Mouse (Mus musculus) forebrain, embryonic 11.5 days (tissue): ENCODE results near the gene Gadd45b. TPM values are rescaled to one million over a fixed set of nuclear protein-coding genes. Genes with fewer than 3 reads are reported as not detected.
A peak's percentile ranks its signal among the peaks of the same experiment; 100 is the strongest.

Experiments
- ATAC-seq: fragments of 200-750 bp; cut with Nextera tagmentation; replicated peaks from 2 replicates; pipeline ENCODE4 v1.8.0; 2017; ENCODE audit warnings: moderate TSS enrichment; ENCODE audit not compliant: low FRiP score
- DNase-seq: peaks from one replicate; pipeline ENCODE4 v3.0.0-alpha.2; 2017; ENCODE audit warnings: low spot score
- H3K27ac ChIP-seq: fragments of 300-500 bp; sonication (generic); 2 replicates; pipeline ENCODE4 v1.5.1; 2014; ENCODE audit warnings: low read depth, low read length
- H3K27me3 ChIP-seq: fragments of 300-500 bp; sonication (generic); 2 replicates; pipeline ENCODE4 v1.6.1; 2014; ENCODE audit warnings: mild to moderate bottlenecking, low read length, mixed read lengths; ENCODE audit not compliant: control insufficient read depth, insufficient read depth
- H3K36me3 ChIP-seq: fragments of 300-500 bp; sonication (generic); 2 replicates; pipeline ENCODE4 v1.6.1; 2014; ENCODE audit warnings: mild to moderate bottlenecking, low read length, moderate library complexity, mixed read lengths; ENCODE audit not compliant: control insufficient read depth, insufficient read depth
- H3K4me1 ChIP-seq: fragments of 300-500 bp; sonication (generic); replicated peaks from 2 replicates; pipeline ENCODE4 v1.6.1; 2014; ENCODE audit warnings: low read length, mixed read lengths; ENCODE audit not compliant: control insufficient read depth, insufficient read depth
- H3K4me2 ChIP-seq: fragments of 300-500 bp; sonication (generic); 2 replicates; pipeline ENCODE4 v1.6.1; 2014; ENCODE audit warnings: low read depth, mild to moderate bottlenecking, low read length, moderate library complexity, mixed read lengths; ENCODE audit not compliant: severe bottlenecking
- H3K4me3 ChIP-seq: fragments of 300-500 bp; sonication (generic); 2 replicates; pipeline ENCODE4 v1.5.1; 2014; ENCODE audit warnings: low read depth, low read length
- H3K9ac ChIP-seq: fragments of 300-500 bp; sonication (generic); 2 replicates; pipeline ENCODE4 v1.6.1; 2014; ENCODE audit warnings: low read length
- H3K9me3 ChIP-seq: fragments of 300-500 bp; sonication (generic); 2 replicates; pipeline ENCODE4 v1.6.1; 2016; ENCODE audit warnings: low read length, mixed read lengths; ENCODE audit not compliant: control insufficient read depth
- WGBS: fragments of 180-500 bp; shearing (Covaris S2); extraction: QIAGEN DNeasy Blood & Tissue Kit; methylation state at CpG from one replicate; pipeline ENCODE4 v1.1.7; 2014; 5-methylcytosine and 5-hydroxymethylcytosine counted together
- polyA plus RNA-seq: library from polyadenylated mRNA; unstranded; fragments of >200 nt; fragmentation: Nextera tagmentation; extraction: Ambion mirVana; gene quantifications from 2 replicates; pipeline ENCODE4 v1.2.1, GENCODE M21; 2014

The Gadd45b gene
- polyA plus RNA-seq, 1 experiment from 2014 or later: 10.7 TPM

DNA sequence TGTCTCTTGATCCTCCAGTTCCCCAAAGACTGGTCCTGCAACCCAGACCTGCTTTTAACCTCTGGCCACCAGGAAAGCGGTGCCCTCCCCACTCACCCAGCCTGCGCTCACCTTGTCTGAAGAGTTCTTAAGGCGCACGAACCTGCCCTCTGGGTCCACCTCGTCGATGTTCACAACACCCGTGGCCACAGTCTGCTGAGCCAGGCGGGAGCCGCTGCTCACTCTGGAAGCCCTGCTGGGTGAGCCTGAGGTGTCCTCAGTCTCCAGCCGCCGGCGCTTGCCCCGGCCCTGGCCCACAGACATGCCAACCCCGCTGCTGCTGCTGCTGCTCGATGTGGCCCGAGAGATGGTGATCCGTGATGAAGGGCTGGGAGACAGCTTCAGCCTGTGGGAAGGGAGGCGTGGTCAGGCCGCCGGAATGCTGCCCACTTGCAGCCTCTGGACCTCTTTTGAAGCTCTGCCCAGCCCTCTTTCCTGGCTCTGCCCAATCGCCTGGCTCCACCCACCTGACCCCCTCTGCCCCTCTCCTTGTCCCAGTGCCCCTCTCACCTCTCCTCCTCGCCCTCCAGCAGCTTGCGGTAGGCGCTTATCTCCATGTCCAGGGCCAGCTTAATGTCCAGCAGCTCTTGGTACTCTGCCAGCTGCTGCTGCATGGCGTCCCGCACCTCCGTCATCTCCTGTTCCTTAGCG, 25.7 kb upstream of the Gadd45b start:
- H3K4me3 ChIP-seq: no peak overlapping the region
- WGBS: 89% methylated on average over 28 of the region's 28 CpGs
- no peak overlapping the region for H3K4me2 ChIP-seq
- H3K9me3 ChIP-seq: no peaks in the 10 kb centered on the region
- peak; percentile 48 for DNase-seq
- no peak overlapping the region for H3K9ac ChIP-seq
- H3K27ac ChIP-seq: no peak overlapping the region
- H3K27me3 ChIP-seq: no peaks in the 10 kb centered on the region
- H3K4me1 ChIP-seq: peaks cover 8% of the 10 kb centered on the region
- H3K36me3 ChIP-seq: peaks cover 12% of the 10 kb centered on the region
- no peak for ATAC-seq

GRCm38 (mm10) chr10:80904709-80905108, 25.2 kb upstream of the Gadd45b start:
- Histone ChIP-seq H3K4me1 (peaks cover 2% of the 10 kb centered on the region), H3K4me2 (no peak overlapping the region), H3K9ac (no peak overlapping the region), H3K36me3 (peaks cover 12% of the 10 kb centered on the region), H3K27ac (no peak overlapping the region), H3K9me3 (no peaks in the 10 kb centered on the region), H3K27me3 (no peaks in the 10 kb centered on the region), H3K4me3 (no peak overlapping the region)
- ATAC-seq: no peak
- 94% methylated on average over 11 of the region's 11 CpGs for WGBS
- peak; percentile 51 for DNase-seq

DNA sequence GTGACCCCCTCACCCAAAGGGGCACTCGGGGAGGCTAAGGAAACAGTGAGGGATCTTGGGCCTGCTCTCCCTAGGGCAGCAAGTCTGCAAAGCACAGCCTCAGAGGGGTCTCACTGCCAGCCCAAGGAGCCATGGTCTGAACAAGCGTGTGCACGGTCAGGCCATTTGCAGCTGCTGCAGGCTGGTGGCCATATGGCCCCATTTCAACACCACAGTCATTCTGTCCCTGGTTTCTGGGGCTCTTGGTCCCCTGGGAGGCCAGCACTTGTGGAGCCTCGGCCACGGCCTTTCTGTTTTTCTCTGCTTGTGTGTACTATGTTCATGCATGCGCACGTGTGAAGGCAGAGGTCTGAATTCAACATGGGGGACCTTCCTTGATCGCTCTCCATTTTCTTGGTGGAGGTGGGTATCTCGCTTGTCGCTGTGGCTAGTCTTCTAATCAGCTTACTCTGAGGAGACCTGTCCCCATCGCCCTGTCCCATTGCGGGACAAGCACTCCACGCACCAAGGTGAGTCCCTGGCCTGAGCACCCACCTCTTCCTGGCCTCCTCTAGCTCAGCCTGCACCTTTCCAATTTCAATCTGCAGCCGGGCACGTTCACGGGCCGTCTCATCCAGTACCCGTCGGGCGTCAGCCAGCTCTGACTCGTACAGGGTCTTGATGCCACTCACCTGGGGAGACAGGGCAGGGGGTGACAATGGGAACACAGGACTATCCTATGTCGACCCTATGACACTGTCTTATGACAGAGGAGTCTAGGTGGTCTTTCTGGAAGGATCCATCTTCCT, 20.3 kb upstream of the Gadd45b start:
- DNase-seq: no peak
- H3K27ac ChIP-seq: no peak overlapping the region
- H3K9me3 ChIP-seq: no peaks in the 10 kb centered on the region
- no peak overlapping the region for H3K4me2 ChIP-seq
- no peak for ATAC-seq
- WGBS: 96% methylated on average over 22 of the region's 22 CpGs
- H3K4me3 ChIP-seq: no peak overlapping the region
- H3K36me3 ChIP-seq: peaks cover 10% of the 10 kb centered on the region
- H3K9ac ChIP-seq: no peak overlapping the region
- no peaks in the 10 kb centered on the region for H3K27me3 ChIP-seq
- no peaks in the 10 kb centered on the region for H3K4me1 ChIP-seq

DNA sequence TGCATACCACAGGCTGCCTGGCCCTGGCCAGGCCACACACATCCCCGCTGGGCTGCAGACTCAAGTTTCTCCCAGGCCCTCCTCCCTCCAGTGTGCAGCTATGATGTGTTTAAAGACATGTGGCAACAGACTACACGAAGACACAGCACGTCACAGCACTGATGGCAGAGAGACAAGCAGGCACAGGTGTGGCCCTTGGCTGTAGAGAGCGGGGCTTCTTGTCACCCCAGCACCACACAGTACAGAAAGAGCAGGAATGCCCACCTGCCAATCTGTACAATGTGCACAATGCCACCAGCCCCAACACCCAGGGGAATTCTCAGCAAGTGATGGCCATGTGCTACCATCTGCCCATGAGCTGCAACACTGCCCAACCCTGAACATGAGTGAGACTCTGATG, 18.5 kb upstream of the Gadd45b start:
- Histone ChIP-seq H3K9me3 (no peaks in the 10 kb centered on the region), H3K36me3 (peaks cover 9% of the 10 kb centered on the region), H3K4me1 (no peaks in the 10 kb centered on the region), H3K27me3 (no peaks in the 10 kb centered on the region), H3K4me2 (no peak overlapping the region), H3K27ac (no peak overlapping the region), H3K9ac (no peak overlapping the region), H3K4me3 (no peak overlapping the region)
- ATAC-seq: no peak
- no peak for DNase-seq
- WGBS: 97% methylated on average over 4 of the region's 4 CpGs

- no peak overlapping the region for H3K27ac ChIP-seq
- peaks cover 7% of the 10 kb centered on the region for H3K36me3 ChIP-seq
- H3K4me3 ChIP-seq: no peak overlapping the region
- no peak overlapping the region for H3K4me2 ChIP-seq
- no peak overlapping the region for H3K9ac ChIP-seq
- ATAC-seq (no peak), DNase-seq (no peak)
- H3K9me3 ChIP-seq: no peaks in the 10 kb centered on the region
- H3K27me3 ChIP-seq: no peaks in the 10 kb centered on the region
- no peaks in the 10 kb centered on the region for H3K4me1 ChIP-seq
These were observed 18.0 kb upstream of the Gadd45b start for GRCm38 (mm10) chr10:80911891-80912290.

GRCm38 (mm10) chr10:80913364-80914011, 16.4 kb upstream of the Gadd45b start:
- DNase-seq (no peak), ATAC-seq (no peak)
- Histone ChIP-seq H3K27me3 (no peaks in the 10 kb centered on the region), H3K9ac (no peak overlapping the region), H3K4me3 (no peak overlapping the region), H3K4me1 (peaks cover 5% of the 10 kb centered on the region), H3K27ac (no peak overlapping the region), H3K9me3 (no peaks in the 10 kb centered on the region), H3K36me3 (no peaks in the 10 kb centered on the region; the same call in 1 of the 2 replicates), H3K4me2 (no peak overlapping the region)
- WGBS: 91% methylated on average over 7 of the region's 8 CpGs

- no peak for DNase-seq
- 88% methylated on average over 5 of the region's 5 CpGs for WGBS
- ATAC-seq: no peak
- no peaks in the 10 kb centered on the region; the same call in 1 of the 2 replicates for H3K36me3 ChIP-seq
- H3K9ac ChIP-seq: no peak overlapping the region
- H3K4me2 ChIP-seq: no peak overlapping the region
- no peaks in the 10 kb centered on the region for H3K27me3 ChIP-seq
- H3K9me3 ChIP-seq: no peaks in the 10 kb centered on the region
- no peak overlapping the region for H3K27ac ChIP-seq
- no peak overlapping the region for H3K4me3 ChIP-seq
- H3K4me1 ChIP-seq: peaks cover 7% of the 10 kb centered on the region
These were observed 15.6 kb upstream of the Gadd45b start for GRCm38 (mm10) chr10:80914253-80914656.

DNA sequence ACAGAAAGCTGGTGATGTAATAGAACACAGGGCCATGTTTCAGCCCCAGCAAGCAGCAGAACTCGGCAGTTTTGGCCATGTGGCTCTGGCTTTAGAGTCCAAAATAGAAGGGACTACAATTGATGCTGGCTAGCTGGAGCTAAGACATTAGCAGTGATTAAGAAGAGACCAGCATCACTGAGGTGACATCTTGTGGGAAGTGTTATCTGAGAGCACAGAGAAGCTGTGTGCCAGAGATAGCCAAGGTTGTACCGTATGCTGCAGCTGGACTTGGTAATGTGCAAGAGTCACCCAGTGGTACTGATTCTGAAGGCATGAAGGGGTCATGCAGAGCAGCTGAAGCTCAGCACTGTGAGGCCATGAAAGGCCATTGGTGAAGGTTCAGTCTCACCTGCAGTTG, 14.6 kb upstream of the Gadd45b start:
- Histone ChIP-seq H3K4me2 (no peak overlapping the region), H3K36me3 (no peaks in the 10 kb centered on the region), H3K4me1 (peaks cover 7% of the 10 kb centered on the region), H3K9ac (no peak overlapping the region), H3K9me3 (no peaks in the 10 kb centered on the region), H3K27ac (no peak overlapping the region), H3K27me3 (no peaks in the 10 kb centered on the region), H3K4me3 (no peak overlapping the region)
- DNase-seq (no peak), ATAC-seq (no peak)
- 88% methylated on average over 2 of the region's 2 CpGs for WGBS
